Mouse (Mus musculus) liver, embryonic 14.5 days (tissue): ENCODE measurements around the gene Pax3.

Source experiments
- CTCF ChIP-seq: IDR thresholded peaks from 2 replicates; pipeline ENCODE4 v1.5.1; 2016; ENCODE audit warnings: antibody characterized with exemption, low read depth, control low read depth
- EP300 ChIP-seq: IDR thresholded peaks from 2 replicates; pipeline ENCODE4 v1.6.1; 2016; ENCODE audit warnings: antibody characterized with exemption, low read depth

- TF ChIP-seq EP300 (no peak), CTCF (no peak)
These were observed 6.2 kb upstream of the Pax3 start for GRCm38 (mm10) chr1:78203086-78203614.
